Mouse (Mus musculus): ENCODE data around the gene Odr4. TPM values are rescaled to one million over a fixed set of nuclear protein-coding genes. Genes with fewer than 3 reads are reported as not detected.

Odr4 gene
- total RNA-seq, 1 experiment, result 35.9 TPM

DNA sequence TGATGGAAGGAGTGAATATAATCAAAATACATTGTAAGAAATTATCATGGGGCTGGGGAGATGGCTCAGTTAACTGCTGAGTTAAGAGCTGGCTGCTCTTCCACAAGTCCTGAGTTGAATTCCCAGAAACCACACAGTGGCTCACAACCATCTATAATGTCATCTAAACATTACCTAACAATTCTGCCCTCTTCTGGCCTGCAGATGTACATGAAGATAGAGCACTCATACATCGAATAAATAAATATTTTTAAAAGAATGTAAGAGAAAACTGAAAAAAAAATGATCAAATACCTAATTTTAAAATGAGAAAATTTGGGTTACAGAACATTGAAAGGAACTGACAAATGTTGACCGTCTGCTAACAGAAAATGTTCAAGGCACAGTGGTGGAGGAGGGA lies 18.6 kb downstream of the Odr4 start:
- Histone ChIP-seq H3K36me3 (ENCODE audit: control insufficient read depth, insufficient read depth, low read length, poor library complexity, severe bottlenecking) (peaks cover 2% of the 10 kb centered on the region), H3K27ac (ENCODE audit: insufficient read depth, low read depth, low read length, poor library complexity, severe bottlenecking) (no peak overlapping the region), H3K9ac (ENCODE audit: insufficient read depth, low read depth, low read length, poor library complexity, severe bottlenecking) (no peak overlapping the region), H3K4me1 (ENCODE audit: control insufficient read depth in 2 of 2, insufficient read depth in 2 of 2, low read length in 2 of 2, poor library complexity in 1 of 2) (no peaks in the 10 kb centered on the region), H3K4me3 (ENCODE audit: insufficient read depth in 1 of 2, low read depth in 1 of 2, low read length in 2 of 2, poor library complexity in 1 of 2, severe bottlenecking in 1 of 2) (no peak overlapping the region), H3K9me3 (ENCODE audit: control insufficient read depth, insufficient read depth, low read depth, low read length) (no peaks in the 10 kb centered on the region)
- in situ Hi-C loops (cut with MboI; ENCODE audit: low sequenced_read_pairs in 2 of 2, unreplicated experiment in 2 of 2), result no loop called here
- DNase-seq (ENCODE audit: low read depth, low spot score), result no peak
- TF ChIP-seq CHD2 (IDR thresholded peaks at IDR 0.05; ENCODE audit: low read depth, low read length) (no peak), ZC3H11A (IDR thresholded peaks at IDR 0.05; ENCODE audit: borderline replicate concordance, low read depth, low read length) (no peak), HCFC1 (IDR thresholded peaks at IDR 0.05; ENCODE audit: borderline replicate concordance, insufficient read depth, low read length) (no peak)

DNA sequence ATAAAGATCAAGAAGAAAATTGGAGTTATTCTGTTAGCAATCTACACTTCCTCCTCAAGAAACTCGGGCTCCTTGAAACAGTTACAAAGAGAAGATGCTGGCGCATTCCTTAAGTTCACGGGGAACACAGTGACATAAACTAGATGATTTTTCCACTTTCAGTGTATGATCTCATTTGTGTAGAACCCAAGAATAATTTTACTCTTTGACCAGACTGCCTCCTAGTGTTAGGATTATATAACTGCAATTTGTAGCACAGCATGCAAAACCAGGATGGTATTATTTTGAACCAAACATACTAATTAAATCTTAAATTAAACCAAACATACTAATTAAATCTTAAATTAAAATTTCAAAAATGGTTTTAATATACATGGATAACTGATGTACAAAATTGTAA lies 20.0 kb downstream of the Odr4 start:
- H3K9ac ChIP-seq (ENCODE audit: insufficient read depth, low read depth, low read length, poor library complexity, severe bottlenecking), result no peak overlapping the region
- no peaks in the 10 kb centered on the region for H3K9me3 ChIP-seq (ENCODE audit: control insufficient read depth, insufficient read depth, low read depth, low read length)
- in situ Hi-C loops (cut with MboI; ENCODE audit: low sequenced_read_pairs in 2 of 2, unreplicated experiment in 2 of 2), result no loop called here
- no peak overlapping the region for H3K4me3 ChIP-seq (ENCODE audit: insufficient read depth in 1 of 2, low read depth in 1 of 2, low read length in 2 of 2, poor library complexity in 1 of 2, severe bottlenecking in 1 of 2)
- no peak overlapping the region for H3K27ac ChIP-seq (ENCODE audit: insufficient read depth, low read depth, low read length, poor library complexity, severe bottlenecking)
- no peaks in the 10 kb centered on the region for H3K4me1 ChIP-seq (ENCODE audit: control insufficient read depth in 2 of 2, insufficient read depth in 2 of 2, low read length in 2 of 2, poor library complexity in 1 of 2)
- DNase-seq (ENCODE audit: low read depth, low spot score), result no peak
- peaks cover 2% of the 10 kb centered on the region for H3K36me3 ChIP-seq (ENCODE audit: control insufficient read depth, insufficient read depth, low read length, poor library complexity, severe bottlenecking)
- TF ChIP-seq HCFC1 (IDR thresholded peaks at IDR 0.05; ENCODE audit: borderline replicate concordance, insufficient read depth, low read length) (no peak), ZNF384 (IDR thresholded peaks at IDR 0.05; ENCODE audit: low read depth, low read length) (no peak), MAFK (IDR thresholded peaks at IDR 0.05; ENCODE audit: insufficient read depth, low read depth, low read length) (no peak), ZC3H11A (IDR thresholded peaks at IDR 0.05; ENCODE audit: borderline replicate concordance, low read depth, low read length) (no peak)

DNA sequence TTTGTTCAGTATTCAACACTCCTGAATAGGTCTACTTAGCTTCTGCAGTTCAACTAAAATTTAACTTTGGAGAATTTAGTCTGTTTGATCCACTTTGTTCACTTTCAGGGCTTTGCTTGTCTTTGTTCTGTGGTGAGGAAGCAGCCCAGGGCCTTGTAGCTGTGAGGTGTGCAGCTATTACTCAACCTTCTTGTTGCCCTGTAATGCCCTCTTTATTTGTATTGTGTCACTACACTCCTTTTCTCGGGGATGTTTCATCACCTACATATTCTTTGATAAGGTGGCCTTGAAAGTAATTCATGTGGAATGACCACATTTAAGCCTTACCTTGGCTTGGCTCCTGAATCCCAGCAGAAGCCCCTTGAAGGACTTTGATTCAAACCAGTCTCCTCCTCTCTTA lies 32.0 kb downstream of the Odr4 start:
- Histone ChIP-seq H3K36me3 (ENCODE audit: control insufficient read depth, insufficient read depth, low read length, poor library complexity, severe bottlenecking) (peaks cover 6% of the 10 kb centered on the region), H3K9ac (ENCODE audit: insufficient read depth, low read depth, low read length, poor library complexity, severe bottlenecking) (no peak overlapping the region), H3K27ac (ENCODE audit: insufficient read depth, low read depth, low read length, poor library complexity, severe bottlenecking) (no peak overlapping the region), H3K9me3 (ENCODE audit: control insufficient read depth, insufficient read depth, low read depth, low read length) (peaks cover 1% of the 10 kb centered on the region; the same call in 1 of the 2 replicates), H3K4me3 (ENCODE audit: insufficient read depth in 1 of 2, low read depth in 1 of 2, low read length in 2 of 2, poor library complexity in 1 of 2, severe bottlenecking in 1 of 2) (no peak overlapping the region), H3K4me1 (ENCODE audit: control insufficient read depth in 2 of 2, insufficient read depth in 2 of 2, low read length in 2 of 2, poor library complexity in 1 of 2) (no peaks in the 10 kb centered on the region)
- DNase-seq (ENCODE audit: low read depth, low spot score), result no peak
- in situ Hi-C loops (cut with MboI; ENCODE audit: low sequenced_read_pairs in 2 of 2, unreplicated experiment in 2 of 2), result no loop called here
- no peak for TF ChIP-seq MAFK (IDR thresholded peaks at IDR 0.05; ENCODE audit: insufficient read depth, low read depth, low read length)
- TF ChIP-seq CHD2 (IDR thresholded peaks at IDR 0.05; ENCODE audit: low read depth, low read length), result no peak
- no peak for TF ChIP-seq HCFC1 (IDR thresholded peaks at IDR 0.05; ENCODE audit: borderline replicate concordance, insufficient read depth, low read length)
- no peak for TF ChIP-seq ZNF384 (IDR thresholded peaks at IDR 0.05; ENCODE audit: low read depth, low read length)
- TF ChIP-seq ZC3H11A (IDR thresholded peaks at IDR 0.05; ENCODE audit: borderline replicate concordance, low read depth, low read length), result no peak

DNA sequence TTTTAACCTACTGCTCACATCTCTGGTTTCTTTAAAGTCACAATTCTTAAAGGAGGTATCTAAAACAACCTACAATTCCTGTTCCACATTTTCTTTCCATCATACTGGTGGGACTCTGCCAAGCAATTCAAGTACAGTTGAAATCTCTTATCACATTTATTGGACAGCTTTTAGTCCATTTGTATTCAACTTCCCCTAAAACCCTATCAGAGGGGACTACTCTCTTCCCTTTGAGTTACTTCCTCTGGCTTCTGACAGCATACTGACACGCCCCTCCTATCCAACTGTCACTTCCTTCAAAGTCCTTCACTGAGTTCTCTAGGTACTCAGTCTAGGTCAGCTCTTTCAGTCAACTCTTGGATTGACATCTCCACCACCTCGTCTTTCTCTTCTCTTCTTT lies 57.8 kb downstream of the Odr4 start:
- H3K27ac ChIP-seq (ENCODE audit: insufficient read depth, low read depth, low read length, poor library complexity, severe bottlenecking), result no peak overlapping the region
- in situ Hi-C loops (cut with MboI; ENCODE audit: low sequenced_read_pairs in 2 of 2, unreplicated experiment in 2 of 2), result no loop called here
- H3K4me1 ChIP-seq (ENCODE audit: control insufficient read depth in 2 of 2, insufficient read depth in 2 of 2, low read length in 2 of 2, poor library complexity in 1 of 2), result no peaks in the 10 kb centered on the region
- H3K9me3 ChIP-seq (ENCODE audit: control insufficient read depth, insufficient read depth, low read depth, low read length), result no peaks in the 10 kb centered on the region
- H3K36me3 ChIP-seq (ENCODE audit: control insufficient read depth, insufficient read depth, low read length, poor library complexity, severe bottlenecking), result no peaks in the 10 kb centered on the region
- no peak for DNase-seq (ENCODE audit: low read depth, low spot score)
- TF ChIP-seq MAFK (IDR thresholded peaks at IDR 0.05; ENCODE audit: insufficient read depth, low read depth, low read length) (no peak), CHD2 (IDR thresholded peaks at IDR 0.05; ENCODE audit: low read depth, low read length) (no peak)
- H3K9ac ChIP-seq (ENCODE audit: insufficient read depth, low read depth, low read length, poor library complexity, severe bottlenecking), result no peak overlapping the region
- no peak overlapping the region for H3K4me3 ChIP-seq (ENCODE audit: insufficient read depth in 1 of 2, low read depth in 1 of 2, low read length in 2 of 2, poor library complexity in 1 of 2, severe bottlenecking in 1 of 2)

DNA sequence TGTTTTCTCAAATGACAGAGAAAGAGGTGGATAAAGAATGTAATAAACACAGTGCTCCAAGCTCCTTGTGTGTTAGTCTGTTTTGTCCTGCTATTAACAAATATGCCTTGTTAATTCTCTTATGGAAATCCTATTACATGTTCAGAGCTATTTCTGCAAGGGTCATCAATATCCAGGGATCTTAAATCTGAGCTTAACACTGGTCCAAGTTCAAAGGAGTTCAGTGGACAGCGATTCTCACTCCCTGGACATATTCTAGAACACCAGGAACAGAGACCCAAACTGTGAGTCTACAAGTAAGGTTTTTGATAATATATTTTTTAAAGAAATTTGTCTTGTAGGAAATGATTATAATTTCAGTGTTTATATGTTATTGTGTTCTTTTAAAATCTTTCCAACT lies 73.7 kb downstream of the Odr4 start, which contains the start of gene Pdc:
TSS of gene Pdc (plus strand) at position 213 of the 400 bp plus-strand sequence.
- Histone ChIP-seq H3K9ac (ENCODE audit: insufficient read depth, low read depth, low read length, poor library complexity, severe bottlenecking) (no peak within 1 kb of the TSS), H3K4me3 (ENCODE audit: insufficient read depth in 1 of 2, low read depth in 1 of 2, low read length in 2 of 2, poor library complexity in 1 of 2, severe bottlenecking in 1 of 2) (no peak within 1 kb of the TSS), H3K36me3 (ENCODE audit: control insufficient read depth, insufficient read depth, low read length, poor library complexity, severe bottlenecking) (no peaks in the 10 kb centered on the region), H3K27ac (ENCODE audit: insufficient read depth, low read depth, low read length, poor library complexity, severe bottlenecking) (no peak within 1 kb of the TSS), H3K9me3 (ENCODE audit: control insufficient read depth, insufficient read depth, low read depth, low read length) (no peaks in the 10 kb centered on the region), H3K4me1 (ENCODE audit: control insufficient read depth in 2 of 2, insufficient read depth in 2 of 2, low read length in 2 of 2, poor library complexity in 1 of 2) (no peaks in the 10 kb centered on the region)
- in situ Hi-C loops (cut with MboI; ENCODE audit: low sequenced_read_pairs in 2 of 2, unreplicated experiment in 2 of 2), result no loop called here
- TF ChIP-seq CHD2 (IDR thresholded peaks at IDR 0.05; ENCODE audit: low read depth, low read length) (no peak), HCFC1 (IDR thresholded peaks at IDR 0.05; ENCODE audit: borderline replicate concordance, insufficient read depth, low read length) (no peak), MAFK (IDR thresholded peaks at IDR 0.05; ENCODE audit: insufficient read depth, low read depth, low read length) (no peak)
- no peak for DNase-seq (ENCODE audit: low read depth, low spot score)

Other genes with a start within 250 kb of the Odr4 start
- gene Pdc, start 73.7 kb downstream of the Odr4 start, total RNA-seq (2012; rRNA removed), result not detected in 2 replicates
- 227 and 271 TPM in 2 replicates for gene Tpr, start 242 bp downstream of the Odr4 start, total RNA-seq (2012; rRNA removed)
- 0.16 and 0.22 TPM in 2 replicates for gene Prg4, start 73.1 kb upstream of the Odr4 start, total RNA-seq (2012; rRNA removed)

Data from ES-E14 (cell line).